Mouse (Mus musculus) small intestine, adult 2 months (tissue): ENCODE measurements at regions not wholly inside any gene's neighbourhood (a gene's known extent, or its start where the extent isn't known, plus 50 kb on each side); places are given as distances from the start of the nearest gene placed in this dataset.

Experiments
- CTCF ChIP-seq: fragments of 200-500 bp; IDR thresholded peaks from 2 replicates; pipeline ENCODE4 v1.5.1; 2012; ENCODE audit warnings: low read depth, mild to moderate bottlenecking, control low read depth, inconsistent platforms, low read length, moderate library complexity, mixed read lengths; ENCODE audit not compliant: insufficient replicate concordance, insufficient read length; ENCODE audit errors: extremely low read depth
- POLR2A ChIP-seq: fragments of 200-500 bp; IDR thresholded peaks from 2 replicates; pipeline ENCODE4 v1.6.1; 2012; ENCODE audit warnings: low read depth, mild to moderate bottlenecking, control low read depth, inconsistent platforms, low read length, moderate library complexity

- TF ChIP-seq CTCF (no peak), POLR2A (no peak)
Measured at GRCm38 (mm10) chr16:9132778-9133177, 302.9 kb downstream of the 1810013L24Rik start.
